Mouse (Mus musculus): ENCODE data around the gene Wrap53. TPM values are rescaled to one million over a fixed set of nuclear protein-coding genes. Genes with fewer than 3 reads are reported as not detected.

Gene Wrap53
- polyA plus RNA-seq, 1 experiment from 2014 or later: 52.3 TPM

- WGBS: 87% methylated on average over 4 of the region's 4 CpGs
- Histone ChIP-seq H3K27ac (no peak overlapping the region), H3K9me3 (replicated peaks) (no peaks in the 10 kb centered on the region), H3K4me3 (no peak overlapping the region), H3K27me3 (ENCODE audit: low read depth, poor library complexity, severe bottlenecking) (no peaks in the 10 kb centered on the region), H3K36me3 (peaks cover 79% of the 10 kb centered on the region), H3K4me1 (no peaks in the 10 kb centered on the region)
- DNase-seq (ENCODE audit: low spot score): no peak
These were observed 12.7 kb upstream of the Wrap53 start for GRCm38 (mm10) chr11:69592799-69593198.

GRCm38 (mm10) chr11:69591899-69592637 is 12.0 kb upstream of the Wrap53 start:
- WGBS: 86% methylated on average over 7 of the region's 7 CpGs
- Histone ChIP-seq H3K36me3 (peaks cover 87% of the 10 kb centered on the region), H3K4me1 (no peaks in the 10 kb centered on the region), H3K9me3 (replicated peaks) (no peaks in the 10 kb centered on the region), H3K27me3 (ENCODE audit: low read depth, poor library complexity, severe bottlenecking) (no peaks in the 10 kb centered on the region), H3K27ac (no peak overlapping the region), H3K4me3 (no peak overlapping the region)
- no peak for DNase-seq (ENCODE audit: low spot score)

- 80% methylated on average over 3 of the region's 3 CpGs for WGBS
- H3K9me3 ChIP-seq (replicated peaks): no peaks in the 10 kb centered on the region
- no peaks in the 10 kb centered on the region for H3K27me3 ChIP-seq (ENCODE audit: low read depth, poor library complexity, severe bottlenecking)
- no peak overlapping the region for H3K4me3 ChIP-seq
- H3K36me3 ChIP-seq: peaks cover 93% of the 10 kb centered on the region
- DNase-seq (ENCODE audit: low spot score): no peak
- no peak overlapping the region for H3K27ac ChIP-seq
- no peaks in the 10 kb centered on the region for H3K4me1 ChIP-seq
These were observed 11.4 kb upstream of the Wrap53 start for GRCm38 (mm10) chr11:69591424-69591823.

- no peaks in the 10 kb centered on the region for H3K4me1 ChIP-seq
- 94% methylated on average over 8 of the region's 8 CpGs for WGBS
- H3K27me3 ChIP-seq (ENCODE audit: low read depth, poor library complexity, severe bottlenecking): no peaks in the 10 kb centered on the region
- no peak for DNase-seq (ENCODE audit: low spot score)
- H3K9me3 ChIP-seq (replicated peaks): no peaks in the 10 kb centered on the region
- H3K27ac ChIP-seq: no peak overlapping the region
- peaks cover 98% of the 10 kb centered on the region for H3K36me3 ChIP-seq
- no peak overlapping the region for H3K4me3 ChIP-seq
These were observed 10.6 kb upstream of the Wrap53 start for GRCm38 (mm10) chr11:69590622-69591021.

GRCm38 (mm10) chr11:69589207-69589834 is 9.3 kb upstream of the Wrap53 start:
- Histone ChIP-seq H3K4me3 (no peak overlapping the region), H3K27ac (no peak overlapping the region; the same call in 1 of the 2 replicates), H3K4me1 (no peaks in the 10 kb centered on the region), H3K36me3 (peaks cover 97% of the 10 kb centered on the region), H3K9me3 (replicated peaks) (no peaks in the 10 kb centered on the region), H3K27me3 (ENCODE audit: low read depth, poor library complexity, severe bottlenecking) (no peaks in the 10 kb centered on the region)
- no peak for DNase-seq (ENCODE audit: low spot score)
- 94% methylated on average over 22 of the region's 22 CpGs for WGBS

GRCm38 (mm10) chr11:69585718-69586325 is 5.8 kb upstream of the Wrap53 start:
- Histone ChIP-seq H3K4me1 (peaks cover 11% of the 10 kb centered on the region), H3K36me3 (peaks cover 84% of the 10 kb centered on the region), H3K27me3 (ENCODE audit: low read depth, poor library complexity, severe bottlenecking) (no peaks in the 10 kb centered on the region), H3K27ac (no peak overlapping the region), H3K4me3 (no peak overlapping the region), H3K9me3 (replicated peaks) (no peaks in the 10 kb centered on the region)
- WGBS: 83% methylated on average over 7 of the region's 7 CpGs
- no peak for DNase-seq (ENCODE audit: low spot score)

- Histone ChIP-seq H3K9me3 (replicated peaks) (no peaks in the 10 kb centered on the region), H3K27ac (no peak overlapping the region), H3K4me1 (peaks cover 11% of the 10 kb centered on the region), H3K27me3 (ENCODE audit: low read depth, poor library complexity, severe bottlenecking) (no peaks in the 10 kb centered on the region), H3K4me3 (no peak overlapping the region), H3K36me3 (peaks cover 75% of the 10 kb centered on the region)
- no peak for DNase-seq (ENCODE audit: low spot score)
- WGBS: 96% methylated on average over 13 of the region's 13 CpGs
These were observed 4.9 kb upstream of the Wrap53 start for GRCm38 (mm10) chr11:69584937-69585336.

- WGBS: 91% methylated on average over 7 of the region's 7 CpGs
- peaks cover 16% of the 10 kb centered on the region for H3K4me1 ChIP-seq
- H3K27ac ChIP-seq: no peak overlapping the region
- no peaks in the 10 kb centered on the region for H3K9me3 ChIP-seq (replicated peaks)
- H3K4me3 ChIP-seq: no peak overlapping the region
- H3K27me3 ChIP-seq (ENCODE audit: low read depth, poor library complexity, severe bottlenecking): no peaks in the 10 kb centered on the region
- H3K36me3 ChIP-seq: peaks cover 66% of the 10 kb centered on the region
- DNase-seq (ENCODE audit: low spot score): no peak
These were observed 4.0 kb upstream of the Wrap53 start for GRCm38 (mm10) chr11:69584008-69584407.

GRCm38 (mm10) chr11:69582230-69582805 is 2.3 kb upstream of the Wrap53 start:
- H3K4me1 ChIP-seq: peaks cover 30% of the 10 kb centered on the region
- WGBS: 75% methylated on average over 9 of the region's 9 CpGs
- H3K27me3 ChIP-seq (ENCODE audit: low read depth, poor library complexity, severe bottlenecking): no peaks in the 10 kb centered on the region
- H3K4me3 ChIP-seq: peak overlapping the region; percentile 71
- H3K36me3 ChIP-seq: peaks cover 49% of the 10 kb centered on the region
- H3K27ac ChIP-seq: peak overlapping the region; percentile 95; the same call in 1 of the 2 replicates
- no peak for DNase-seq (ENCODE audit: low spot score)
- H3K9me3 ChIP-seq (replicated peaks): no peaks in the 10 kb centered on the region

GRCm38 (mm10) chr11:69581814-69582213 is 1.8 kb upstream of the Wrap53 start:
- no peaks in the 10 kb centered on the region for H3K27me3 ChIP-seq (ENCODE audit: low read depth, poor library complexity, severe bottlenecking)
- peak overlapping the region; percentile 71 for H3K4me3 ChIP-seq
- peaks cover 49% of the 10 kb centered on the region for H3K36me3 ChIP-seq
- WGBS: 2% methylated on average over 8 of the region's 8 CpGs
- no peaks in the 10 kb centered on the region for H3K9me3 ChIP-seq (replicated peaks)
- peak overlapping the region; percentile 95 for H3K27ac ChIP-seq
- no peak for DNase-seq (ENCODE audit: low spot score)
- H3K4me1 ChIP-seq: peaks cover 35% of the 10 kb centered on the region

GRCm38 (mm10) chr11:69581147-69581688 is 1.2 kb upstream of the Wrap53 start:
- H3K27ac ChIP-seq: peak overlapping the region; percentile 95
- H3K36me3 ChIP-seq: peaks cover 48% of the 10 kb centered on the region
- no peaks in the 10 kb centered on the region for H3K27me3 ChIP-seq (ENCODE audit: low read depth, poor library complexity, severe bottlenecking)
- WGBS: under 1% methylated on average over 36 of the region's 36 CpGs
- peak overlapping the region; percentile 71 for H3K4me3 ChIP-seq
- peak; percentile 96 for DNase-seq (ENCODE audit: low spot score)
- peaks cover 36% of the 10 kb centered on the region for H3K4me1 ChIP-seq
- H3K9me3 ChIP-seq (replicated peaks): no peaks in the 10 kb centered on the region

- no peak for DNase-seq (ENCODE audit: low spot score)
- H3K36me3 ChIP-seq: peaks cover 48% of the 10 kb centered on the region
- no peaks in the 10 kb centered on the region for H3K9me3 ChIP-seq (replicated peaks)
- WGBS: under 1% methylated on average over 25 of the region's 25 CpGs
- no peaks in the 10 kb centered on the region for H3K27me3 ChIP-seq (ENCODE audit: low read depth, poor library complexity, severe bottlenecking)
- H3K4me1 ChIP-seq: peaks cover 36% of the 10 kb centered on the region
- H3K27ac ChIP-seq: peak overlapping the region; percentile 95
- peak overlapping the region; percentile 71 for H3K4me3 ChIP-seq
These were observed 604 bp upstream of the Wrap53 start for GRCm38 (mm10) chr11:69580572-69581146.
